Mouse (Mus musculus) G1E (cell line): Measurements from ENCODE around the gene Ube2m. TPM values are rescaled to one million over a fixed set of nuclear protein-coding genes. Genes with fewer than 3 reads are reported as not detected.

Experiments used
- ATAC-seq: 2 replicates; pipeline ENCODE4 v1.8.0; 2016; ENCODE audit warnings: mild to moderate bottlenecking; ENCODE audit not compliant: insufficient number of reproducible peaks, poor library complexity, low FRiP score, severe bottlenecking; ENCODE audit errors: extremely low read depth
- DNase-seq: peaks from one replicate; pipeline ENCODE4 v3.0.0; 2012; ENCODE audit warnings: low spot score
- H3K27me3 ChIP-seq: 2 replicates; pipeline ENCODE4 v1.6.1; 2012; ENCODE audit warnings: mild to moderate bottlenecking, low read length, inconsistent platforms; ENCODE audit not compliant: insufficient read depth
- H3K36me3 ChIP-seq: replicated peaks from 2 replicates; pipeline ENCODE3; 2012; ENCODE audit warnings: mild to moderate bottlenecking, inconsistent platforms
- H3K4me1 ChIP-seq: 2 replicates; pipeline ENCODE4 v1.6.1; 2012; ENCODE audit warnings: low read depth, low read length, inconsistent platforms, mixed read lengths; ENCODE audit not compliant: insufficient read depth
- H3K4me3 ChIP-seq: 2 replicates; pipeline ENCODE4 v1.5.1; 2012; ENCODE audit warnings: low read depth, mild to moderate bottlenecking, inconsistent platforms, low read length, moderate library complexity, mixed read lengths
- H3K9me3 ChIP-seq: replicated peaks from 2 replicates; pipeline ENCODE4 v1.6.1; 2012; ENCODE audit warnings: inconsistent platforms
- CTCF ChIP-seq: IDR thresholded peaks from 2 replicates; pipeline ENCODE4 v1.5.1; 2012; ENCODE audit warnings: low read depth, low read length, inconsistent platforms, mixed read lengths
- GATA1 ChIP-seq: IDR thresholded peaks from 2 replicates; pipeline ENCODE4 v1.6.1; 2012; ENCODE audit warnings: borderline replicate concordance, low read length, inconsistent platforms, mixed read lengths
- GATA2 ChIP-seq: IDR thresholded peaks from 2 replicates; pipeline ENCODE4 v1.6.1; 2012; ENCODE audit warnings: low read depth, low read length, inconsistent platforms, borderline replicate concordance
- POLR2AphosphoS5 ChIP-seq: IDR thresholded peaks from 2 replicates; pipeline ENCODE4 v1.6.1; 2012; ENCODE audit warnings: low read depth, low read length, inconsistent platforms; ENCODE audit not compliant: insufficient replicate concordance
- TAL1 ChIP-seq: conservative IDR thresholded peaks from 2 replicates; pipeline ENCODE4 v1.6.1; 2012; ENCODE audit warnings: low read depth, low read length, inconsistent platforms, mixed read lengths
- polyA plus RNA-seq: library from polyadenylated mRNA; stranded (reverse); fragments of >175 nt; gene quantifications from 2 replicates; pipeline ENCODE4 v1.2.3, GENCODE M21; 2012
- total RNA-seq, 2 experiments: library from RNA; stranded (forward) in 1 of 2; stranded (reverse) in 1 of 2; fragments of 200-1000 nt in 1 of 2; fragments of >200 nt in 1 of 2; fragmentation: Nextera tagmentation in 1 of 2; gene quantifications; 2 replicates each; pipeline ENCODE4 v1.2.3; 2014 to 2017

The Ube2m gene
- total and polyA plus RNA-seq, 3 experiments = 150 to 250 (median 151) TPM

GRCm38 (mm10) chr7:12986906-12987305, 51.2 kb downstream of the Ube2m start:
- H3K4me1 ChIP-seq = peaks cover 9% of the 10 kb centered on the region
- H3K36me3 ChIP-seq = peaks cover 13% of the 10 kb centered on the region
- peaks cover 6% of the 10 kb centered on the region for H3K27me3 ChIP-seq
- no peak for DNase-seq
- H3K9me3 ChIP-seq = no peaks in the 10 kb centered on the region
- TF ChIP-seq GATA1 = no peak
- no peak for TF ChIP-seq CTCF
- no peak for TF ChIP-seq GATA2
- TF ChIP-seq TAL1 = no peak
- no peak for TF ChIP-seq POLR2AphosphoS5
- no peak overlapping the region for H3K4me3 ChIP-seq
- ATAC-seq = no peak

- peaks cover 18% of the 10 kb centered on the region for H3K36me3 ChIP-seq
- ATAC-seq (no peak), DNase-seq (no peak)
- H3K27me3 ChIP-seq = 0 out of 2 replicates have a peak, but pooled peaks cover under 1% of the 10 kb centered on the region
- TF ChIP-seq TAL1 (no peak), GATA1 (no peak), CTCF (no peak), POLR2AphosphoS5 (no peak), GATA2 (no peak)
- H3K9me3 ChIP-seq = no peaks in the 10 kb centered on the region
- no peak overlapping the region for H3K4me3 ChIP-seq
- H3K4me1 ChIP-seq = peaks cover 9% of the 10 kb centered on the region
Observed at GRCm38 (mm10) chr7:12985724-12986123, 52.4 kb downstream of the Ube2m start.

Other genes with a start within 250 kb of the Ube2m start
Only the 20 nearest of the 21 such genes appear.
- gene Zscan18, start 234.6 kb downstream of the Ube2m start, total RNA-seq (2014; fragmentation: Nextera tagmentation) = not detected in 2 replicates
- 0.12 and 0.22 TPM in 2 replicates for gene Zscan18, start 234.6 kb downstream of the Ube2m start, total RNA-seq (2017)
- not detected in 2 replicates for gene Zscan18, start 234.6 kb downstream of the Ube2m start, polyA plus RNA-seq
- 25.6 and 27.4 TPM in 2 replicates for gene Zfp329, start 219.4 kb downstream of the Ube2m start, total RNA-seq (2014; fragmentation: Nextera tagmentation)
- gene Zfp329, start 219.4 kb downstream of the Ube2m start, total RNA-seq (2017) = 15.5 and 22.2 TPM in 2 replicates
- gene Zfp329, start 219.4 kb downstream of the Ube2m start, polyA plus RNA-seq = 0.27 and 0.33 TPM in 2 replicates
- 53.1 and 62.7 TPM in 2 replicates for gene Zfp110, start 203.5 kb downstream of the Ube2m start, total RNA-seq (2014; fragmentation: Nextera tagmentation)
- gene Zfp110, start 203.5 kb downstream of the Ube2m start, total RNA-seq (2017) = 58.4 and 59.9 TPM in 2 replicates
- gene Zfp110, start 203.5 kb downstream of the Ube2m start, polyA plus RNA-seq = 2.5 and 3.2 TPM in 2 replicates
- 8.3 and 9.3 TPM in 2 replicates for gene Zfp128, start 157.1 kb downstream of the Ube2m start, total RNA-seq (2014; fragmentation: Nextera tagmentation)
- 3.8 and 4.5 TPM in 2 replicates for gene Zfp128, start 157.1 kb downstream of the Ube2m start, total RNA-seq (2017)
- gene Zfp128, start 157.1 kb downstream of the Ube2m start, polyA plus RNA-seq = 0.61 and 0.72 TPM in 2 replicates
- 23.9 and 25.0 TPM in 2 replicates for gene Zscan22, start 140.5 kb downstream of the Ube2m start, total RNA-seq (2014; fragmentation: Nextera tagmentation)
- gene Zscan22, start 140.5 kb downstream of the Ube2m start, total RNA-seq (2017) = 4.1 and 4.5 TPM in 2 replicates
- gene Zscan22, start 140.5 kb downstream of the Ube2m start, polyA plus RNA-seq = 2.8 and 3.5 TPM in 2 replicates
- 1,720 and 1,839 TPM in 2 replicates for gene Rps5, start 116.0 kb downstream of the Ube2m start, total RNA-seq (2014; fragmentation: Nextera tagmentation)
- gene Rps5, start 116.0 kb downstream of the Ube2m start, total RNA-seq (2017) = 880 and 1,074 TPM in 2 replicates
- gene Rps5, start 116.0 kb downstream of the Ube2m start, polyA plus RNA-seq = 1,806 and 2,694 TPM in 2 replicates
- gene Rnf225, start 110.9 kb downstream of the Ube2m start, total RNA-seq (2014; fragmentation: Nextera tagmentation) = 0.29 and 0.98 TPM in 2 replicates
- 0.76 and 0.81 TPM in 2 replicates for gene Rnf225, start 110.9 kb downstream of the Ube2m start, total RNA-seq (2017)
- 1.0 and 1.3 TPM in 2 replicates for gene Rnf225, start 110.9 kb downstream of the Ube2m start, polyA plus RNA-seq
- 3.7 and 5.9 TPM in 2 replicates for gene Zfp324, start 72.4 kb downstream of the Ube2m start, total RNA-seq (2014; fragmentation: Nextera tagmentation)
- 6.2 and 7.0 TPM in 2 replicates for gene Zfp324, start 72.4 kb downstream of the Ube2m start, total RNA-seq (2017)
- 2.4 and 2.7 TPM in 2 replicates for gene Zfp324, start 72.4 kb downstream of the Ube2m start, polyA plus RNA-seq
- gene Zfp446, start 60.4 kb downstream of the Ube2m start, total RNA-seq (2014; fragmentation: Nextera tagmentation) = 5.9 and 6.1 TPM in 2 replicates
- gene Zfp446, start 60.4 kb downstream of the Ube2m start, total RNA-seq (2017) = 3.7 and 4.0 TPM in 2 replicates
- gene Zfp446, start 60.4 kb downstream of the Ube2m start, polyA plus RNA-seq = 4.1 and 4.6 TPM in 2 replicates
- gene Slc27a5, start 40.1 kb downstream of the Ube2m start, total RNA-seq (2014; fragmentation: Nextera tagmentation) = not detected in 2 replicates
- 0.12 and 0.22 TPM in 2 replicates for gene Slc27a5, start 40.1 kb downstream of the Ube2m start, total RNA-seq (2017)
- gene Slc27a5, start 40.1 kb downstream of the Ube2m start, polyA plus RNA-seq = not detected in 2 replicates
- 324 and 384 TPM in 2 replicates for gene Trim28, start 39.2 kb downstream of the Ube2m start, total RNA-seq (2014; fragmentation: Nextera tagmentation)
- gene Trim28, start 39.2 kb downstream of the Ube2m start, total RNA-seq (2017) = 506 and 524 TPM in 2 replicates
- 193 and 221 TPM in 2 replicates for gene Trim28, start 39.2 kb downstream of the Ube2m start, polyA plus RNA-seq
- 9.6 and 12.6 TPM in 2 replicates for gene Zbtb45, start 28.2 kb downstream of the Ube2m start, total RNA-seq (2014; fragmentation: Nextera tagmentation)
- 8.7 and 9.0 TPM in 2 replicates for gene Zbtb45, start 28.2 kb downstream of the Ube2m start, total RNA-seq (2017)
- gene Zbtb45, start 28.2 kb downstream of the Ube2m start, polyA plus RNA-seq = 99.1 and 126 TPM in 2 replicates
- 148 and 163 TPM in 2 replicates for gene Chmp2a, start 3.5 kb downstream of the Ube2m start, total RNA-seq (2014; fragmentation: Nextera tagmentation)
- gene Chmp2a, start 3.5 kb downstream of the Ube2m start, total RNA-seq (2017) = 178 and 188 TPM in 2 replicates
- 141 and 289 TPM in 2 replicates for gene Chmp2a, start 3.5 kb downstream of the Ube2m start, polyA plus RNA-seq
- not detected in 2 replicates for gene Mzf1, start 16.5 kb upstream of the Ube2m start, total RNA-seq (2014; fragmentation: Nextera tagmentation)
- 0.17 and 0.22 TPM in 2 replicates for gene Mzf1, start 16.5 kb upstream of the Ube2m start, total RNA-seq (2017)
- gene Mzf1, start 16.5 kb upstream of the Ube2m start, polyA plus RNA-seq = 0.07 and 0.11 TPM in 2 replicates
- gene Vmn1r85, start 56.9 kb upstream of the Ube2m start, total RNA-seq (2014; fragmentation: Nextera tagmentation) = not detected in 2 replicates
- gene Vmn1r85, start 56.9 kb upstream of the Ube2m start, total RNA-seq (2017) = under 0.01 and 0.44 TPM in 2 replicates
- not detected in 2 replicates for gene Vmn1r85, start 56.9 kb upstream of the Ube2m start, polyA plus RNA-seq
- gene Vmn1r86, start 81.6 kb upstream of the Ube2m start, total RNA-seq (2014; fragmentation: Nextera tagmentation) = not detected in 2 replicates
- gene Vmn1r86, start 81.6 kb upstream of the Ube2m start, total RNA-seq (2017) = 0.06 and 0.11 TPM in 2 replicates
- not detected in 2 replicates for gene Vmn1r86, start 81.6 kb upstream of the Ube2m start, polyA plus RNA-seq
- not detected in 2 replicates for gene Vmn1r87, start 101.9 kb upstream of the Ube2m start, total RNA-seq (2014; fragmentation: Nextera tagmentation)
- 0.12 and 0.60 TPM in 2 replicates for gene Vmn1r87, start 101.9 kb upstream of the Ube2m start, total RNA-seq (2017)
- not detected in 2 replicates for gene Vmn1r87, start 101.9 kb upstream of the Ube2m start, polyA plus RNA-seq
- not detected in 2 replicates for gene Vmn1r88, start 121.3 kb upstream of the Ube2m start, total RNA-seq (2014; fragmentation: Nextera tagmentation)
- gene Vmn1r88, start 121.3 kb upstream of the Ube2m start, total RNA-seq (2017) = 0.06 and 0.22 TPM in 2 replicates
- gene Vmn1r88, start 121.3 kb upstream of the Ube2m start, polyA plus RNA-seq = not detected in 2 replicates
- not detected in 2 replicates for gene Vmn1r89, start 174.7 kb upstream of the Ube2m start, total RNA-seq (2014; fragmentation: Nextera tagmentation)
- gene Vmn1r89, start 174.7 kb upstream of the Ube2m start, total RNA-seq (2017) = 0.27 TPM in 1 of 2 replicates, not detected in the other
- gene Vmn1r89, start 174.7 kb upstream of the Ube2m start, polyA plus RNA-seq = not detected in 2 replicates
- 143 and 159 TPM in 2 replicates for gene Lig1, start 239.0 kb upstream of the Ube2m start, total RNA-seq (2014; fragmentation: Nextera tagmentation)
- gene Lig1, start 239.0 kb upstream of the Ube2m start, total RNA-seq (2017) = 49.3 and 66.8 TPM in 2 replicates
- gene Lig1, start 239.0 kb upstream of the Ube2m start, polyA plus RNA-seq = 72.8 and 89.3 TPM in 2 replicates